9 mouse cellular contexts compared by ENCODE assay signal in the genomic region with DNA sequence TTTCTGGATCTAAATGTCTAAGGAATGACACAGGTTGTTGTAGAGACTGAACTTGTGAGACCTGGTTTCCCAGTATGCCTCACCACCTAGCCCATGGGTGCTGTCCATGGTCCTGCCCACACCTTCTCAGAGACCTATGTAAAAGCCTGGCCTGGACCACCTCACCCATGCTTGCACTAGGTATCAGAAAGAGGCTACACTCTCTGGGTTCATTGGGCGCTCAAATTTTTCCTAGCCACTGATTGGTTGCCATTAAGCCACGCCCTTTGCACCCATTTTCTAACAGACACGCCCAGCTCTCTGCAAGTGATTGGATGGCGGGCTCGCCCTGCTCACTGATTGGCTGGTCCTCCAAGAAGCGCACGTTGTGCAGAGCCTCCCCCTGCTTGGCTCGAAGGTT. TPM values are rescaled to one million over a fixed set of nuclear protein-coding genes. Genes with fewer than 3 reads are reported as not detected.
A peak's percentile ranks its signal among the peaks of the same experiment; 100 is the strongest.
DNase-seq lines count a peak whose midpoint lies in the region; ATAC-seq lines count a peak whose summit lies in the region.
"Had no signal": no experiment of that assay in that cellular context is flagged by ENCODE, and none has a peak within 500 bp of the region (broad histone marks: within the 10 kb centered on the region; RNA-seq: fewer than 3 reads in every experiment).

No protein-coding gene starts in this region.

- no peak overlapping the region for H3K4me3 ChIP-seq in forebrain, embryonic 11.5 days (ENCODE audit: low read depth, low read length)
- H3K4me3 ChIP-seq in forebrain, embryonic 14.5 days (ENCODE audit: low read depth, low read length) = no peak overlapping the region
- no peak overlapping the region for H3K4me3 ChIP-seq in forebrain, embryonic 15.5 days

- ATAC-seq in forebrain, embryonic 11.5 days (replicated peaks; ENCODE audit: low FRiP score) = no peak
- no peak for ATAC-seq in forebrain, embryonic 14.5 days
- no peak for ATAC-seq in forebrain, embryonic 15.5 days (replicated peaks)
- ATAC-seq in megakaryocyte-erythroid progenitor cell, adult 5-6 weeks (replicated peaks; ENCODE audit: low FRiP score, low TSS enrichment, poor library complexity, severe bottlenecking) = peak; percentile 44; the same call in 1 of the 2 replicates

- H3K27me3 ChIP-seq in forebrain, embryonic 11.5 days (ENCODE audit: control insufficient read depth, insufficient read depth, low read length) = no peaks in the 10 kb centered on the region
- no peaks in the 10 kb centered on the region for H3K27me3 ChIP-seq in forebrain, embryonic 14.5 days (replicated peaks; ENCODE audit: control insufficient read depth, insufficient read depth, low read length)
- H3K27me3 ChIP-seq in forebrain, embryonic 15.5 days = no peaks in the 10 kb centered on the region

- H3K36me3 ChIP-seq in forebrain, embryonic 11.5 days (ENCODE audit: control insufficient read depth, insufficient read depth, low read length) = no peaks in the 10 kb centered on the region; the same call in none of the 2 replicates
- peaks cover 55% of the 10 kb centered on the region for H3K36me3 ChIP-seq in forebrain, embryonic 14.5 days (ENCODE audit: control insufficient read depth, insufficient read depth, low read length)
- peaks cover 48% of the 10 kb centered on the region for H3K36me3 ChIP-seq in forebrain, embryonic 15.5 days
- H3K36me3 ChIP-seq: heart, embryonic 15.5 days had no signal

- H3K4me1 ChIP-seq in forebrain, embryonic 11.5 days (replicated peaks; ENCODE audit: control insufficient read depth, insufficient read depth, low read length) = peaks cover 6% of the 10 kb centered on the region
- H3K4me1 ChIP-seq in forebrain, embryonic 14.5 days (ENCODE audit: control insufficient read depth, insufficient read depth, low read length) = peaks cover 7% of the 10 kb centered on the region
- H3K4me1 ChIP-seq in forebrain, embryonic 15.5 days = peaks cover 61% of the 10 kb centered on the region

- H3K4me2 ChIP-seq in forebrain, embryonic 11.5 days (ENCODE audit: low read depth, low read length, severe bottlenecking) = no peak overlapping the region
- H3K4me2 ChIP-seq in forebrain, embryonic 14.5 days (ENCODE audit: low read length) = no peak overlapping the region
- H3K4me2 ChIP-seq in forebrain, embryonic 15.5 days (replicated peaks) = no peak overlapping the region
- H3K4me2 ChIP-seq: heart, embryonic 15.5 days had no signal

- H3K9me3 ChIP-seq in forebrain, embryonic 11.5 days (ENCODE audit: control insufficient read depth, low read length) = no peaks in the 10 kb centered on the region
- no peaks in the 10 kb centered on the region for H3K9me3 ChIP-seq in forebrain, embryonic 14.5 days (replicated peaks; ENCODE audit: control insufficient read depth, low read length)
- no peaks in the 10 kb centered on the region for H3K9me3 ChIP-seq in forebrain, embryonic 15.5 days
- H3K9me3 ChIP-seq: heart, embryonic 15.5 days had no signal

- DNase-seq in forebrain, embryonic 11.5 days (ENCODE audit: low spot score) = peak; percentile 64
- no peak for DNase-seq in forebrain, embryonic 14.5 days (ENCODE audit: low spot score)
- DNase-seq in CD4-positive helper T cell, adult 2 months (ENCODE audit: low read depth, low spot score) = peak; percentile 66
- no peak for DNase-seq in right cerebral cortex, postnatal 25 days
- no peak for DNase-seq in gastrocnemius, postnatal 14 days
- no peak for DNase-seq in left cerebral cortex, postnatal 4 days

- intact Hi-C loops in gastrocnemius, postnatal 14 days (cut with DNase I; ENCODE audit: low total_unique reads) = no loop called here
- intact Hi-C loops in left cerebral cortex, postnatal 4 days (cut with DNase I) = no loop called here

- no peak overlapping the region for H3K27ac ChIP-seq in forebrain, embryonic 11.5 days (ENCODE audit: low read depth, low read length)
- no peak overlapping the region for H3K27ac ChIP-seq in forebrain, embryonic 14.5 days (ENCODE audit: low read depth, low read length)
- no peak overlapping the region for H3K27ac ChIP-seq in forebrain, embryonic 15.5 days (replicated peaks)
- H3K27ac ChIP-seq: heart, embryonic 15.5 days had no signal

- WGBS in forebrain, embryonic 11.5 days = 49% methylated on average over 8 of the region's 8 CpGs
- 50% methylated on average over 8 of the region's 8 CpGs for WGBS in forebrain, embryonic 14.5 days
- WGBS in forebrain, embryonic 15.5 days = 52% methylated on average over 8 of the region's 8 CpGs

- no peak overlapping the region for H3K9ac ChIP-seq in forebrain, embryonic 11.5 days (ENCODE audit: low read length)
- H3K9ac ChIP-seq in forebrain, embryonic 14.5 days (ENCODE audit: low read length) = no peak overlapping the region
- 0 out of 2 replicates have a peak overlapping the region, but pooled peaks have one; percentile 5 for H3K9ac ChIP-seq in forebrain, embryonic 15.5 days (replicated peaks)
- H3K9ac ChIP-seq: heart, embryonic 15.5 days had no signal

RNA-seq across cellular contexts. Expression of gene Ano8, which starts 1.8 kb away (rescaled TPM):
- polyA plus RNA-seq in forebrain, embryonic 11.5 days (2014; fragmentation: Nextera tagmentation; extraction: Ambion mirVana) = 5.7 and 9.3 TPM in 2 replicates
- polyA plus RNA-seq in forebrain, embryonic 14.5 days (2014; fragmentation: Nextera tagmentation; extraction: Ambion mirVana) = 5.4 and 6.3 TPM in 2 replicates
- 9.4 and 9.8 TPM in 2 replicates for polyA plus RNA-seq in forebrain, embryonic 15.5 days (2015; fragmentation: Nextera tagmentation; extraction: Ambion mirVana)
- 2.4 and 4.5 TPM in 2 replicates for total RNA-seq in megakaryocyte-erythroid progenitor cell, adult 5-6 weeks (2014; fragmentation: Nextera tagmentation)
- total RNA-seq in megakaryocyte-erythroid progenitor cell, adult 5-6 weeks (2017) = 2.3 and 3.4 TPM in 2 replicates
- 10 to 100 TPM; 14.4 to 16.2 TPM for total RNA-seq in gastrocnemius, postnatal 14 days (2021)
- total RNA-seq in left cerebral cortex, postnatal 4 days (2021) = 10 to 100 TPM; 88.0 to 91.9 TPM

RNA-seq across cellular contexts. Expression of gene Gtpbp3, which starts 4.0 kb away (rescaled TPM):
- 7.9 and 10.8 TPM in 2 replicates for polyA plus RNA-seq in forebrain, embryonic 11.5 days (2014; fragmentation: Nextera tagmentation; extraction: Ambion mirVana)
- 2.2 and 3.8 TPM in 2 replicates for polyA plus RNA-seq in forebrain, embryonic 14.5 days (2014; fragmentation: Nextera tagmentation; extraction: Ambion mirVana)
- polyA plus RNA-seq in forebrain, embryonic 15.5 days (2015; fragmentation: Nextera tagmentation; extraction: Ambion mirVana) = 12.2 and 13.7 TPM in 2 replicates
- total RNA-seq in megakaryocyte-erythroid progenitor cell, adult 5-6 weeks (2014; fragmentation: Nextera tagmentation) = 15.1 and 20.3 TPM in 2 replicates
- 18.7 and 32.1 TPM in 2 replicates for total RNA-seq in megakaryocyte-erythroid progenitor cell, adult 5-6 weeks (2017)
- total RNA-seq in gastrocnemius, postnatal 14 days (2021) = 1 to 10 TPM; 7.5 to 8.5 TPM
- 10 to 100 TPM; 23.0 to 24.1 TPM for total RNA-seq in left cerebral cortex, postnatal 4 days (2021)

RNA-seq across cellular contexts. Expression of gene Dda1, which starts 14.9 kb away (rescaled TPM):
- 133 and 146 TPM in 2 replicates for polyA plus RNA-seq in forebrain, embryonic 11.5 days (2014; fragmentation: Nextera tagmentation; extraction: Ambion mirVana)
- polyA plus RNA-seq in forebrain, embryonic 14.5 days (2014; fragmentation: Nextera tagmentation; extraction: Ambion mirVana) = 207 and 225 TPM in 2 replicates
- 222 and 240 TPM in 2 replicates for polyA plus RNA-seq in forebrain, embryonic 15.5 days (2015; fragmentation: Nextera tagmentation; extraction: Ambion mirVana)
- 31.4 and 47.5 TPM in 2 replicates for total RNA-seq in megakaryocyte-erythroid progenitor cell, adult 5-6 weeks (2014; fragmentation: Nextera tagmentation)
- 13.3 and 19.6 TPM in 2 replicates for total RNA-seq in megakaryocyte-erythroid progenitor cell, adult 5-6 weeks (2017)
- total RNA-seq in gastrocnemius, postnatal 14 days (2021) = 10 to 100 TPM; 28.3 to 31.8 TPM
- total RNA-seq in left cerebral cortex, postnatal 4 days (2021) = 100 to 1,000 TPM; 135 to 139 TPM

RNA-seq across cellular contexts. Expression of gene Mrpl34, which starts 19.2 kb away (rescaled TPM):
- polyA plus RNA-seq in forebrain, embryonic 11.5 days (2014; fragmentation: Nextera tagmentation; extraction: Ambion mirVana) = 186 TPM in 2 replicates
- 185 and 214 TPM in 2 replicates for polyA plus RNA-seq in forebrain, embryonic 14.5 days (2014; fragmentation: Nextera tagmentation; extraction: Ambion mirVana)
- 189 and 199 TPM in 2 replicates for polyA plus RNA-seq in forebrain, embryonic 15.5 days (2015; fragmentation: Nextera tagmentation; extraction: Ambion mirVana)
- 82.3 and 120 TPM in 2 replicates for total RNA-seq in megakaryocyte-erythroid progenitor cell, adult 5-6 weeks (2014; fragmentation: Nextera tagmentation)
- 46.7 and 63.4 TPM in 2 replicates for total RNA-seq in megakaryocyte-erythroid progenitor cell, adult 5-6 weeks (2017)
- 10 to 100 TPM; 44.0 to 45.2 TPM for total RNA-seq in gastrocnemius, postnatal 14 days (2021)
- 10 to 100 TPM; 71.3 to 73.7 TPM for total RNA-seq in left cerebral cortex, postnatal 4 days (2021)

RNA-seq across cellular contexts. Expression of gene Abhd8, which starts 20.5 kb away (rescaled TPM):
- 76.6 and 76.7 TPM in 2 replicates for polyA plus RNA-seq in forebrain, embryonic 11.5 days (2014; fragmentation: Nextera tagmentation; extraction: Ambion mirVana)
- polyA plus RNA-seq in forebrain, embryonic 14.5 days (2014; fragmentation: Nextera tagmentation; extraction: Ambion mirVana) = 75.7 and 93.7 TPM in 2 replicates
- polyA plus RNA-seq in forebrain, embryonic 15.5 days (2015; fragmentation: Nextera tagmentation; extraction: Ambion mirVana) = 139 and 140 TPM in 2 replicates
- 5.3 and 7.1 TPM in 2 replicates for total RNA-seq in megakaryocyte-erythroid progenitor cell, adult 5-6 weeks (2014; fragmentation: Nextera tagmentation)
- total RNA-seq in megakaryocyte-erythroid progenitor cell, adult 5-6 weeks (2017) = 4.7 and 6.3 TPM in 2 replicates
- total RNA-seq in gastrocnemius, postnatal 14 days (2021) = 10 to 100 TPM; 22.8 to 27.6 TPM
- total RNA-seq in left cerebral cortex, postnatal 4 days (2021) = 100 to 1,000 TPM; 113 to 121 TPM

Comparison
In these comparisons a context has a peak if more than half of its experiments do, and no peak if none do; other contexts are left out.
1. DNase-seq: peak in forebrain, embryonic 11.5 days (single experiment) and CD4-positive helper T cell, adult 2 months (single experiment); none in forebrain, embryonic 14.5 days (single experiment), right cerebral cortex, postnatal 25 days (single experiment), gastrocnemius, postnatal 14 days (single experiment) and left cerebral cortex, postnatal 4 days (single experiment).
2. RNA of gene Ano8, which starts 1.8 kb away (total RNA-seq): 88.0 to 91.9 TPM in left cerebral cortex, postnatal 4 days; 14.4 to 16.2 TPM in gastrocnemius, postnatal 14 days and 2.3 to 4.5 TPM in megakaryocyte-erythroid progenitor cell, adult 5-6 weeks; every median in the first group is over 4 times any median in the second.